Mouse (Mus musculus) forebrain, postnatal 0 days (tissue): ENCODE measurements around the gene Hoxc8. TPM values are rescaled to one million over a fixed set of nuclear protein-coding genes. Genes with fewer than 3 reads are reported as not detected.

Experiments
- ATAC-seq: fragments of 200-750 bp; cut with Nextera tagmentation; 2 replicates; pipeline ENCODE4 v1.8.0; 2017; ENCODE audit warnings: mild to moderate bottlenecking, moderate library complexity
- DNase-seq: peaks from one replicate; pipeline ENCODE4 v3.0.0-alpha.2; 2015
- H3K27ac ChIP-seq: fragments of 300-500 bp; sonication (generic); 2 replicates; pipeline ENCODE4 v1.5.1; 2014; ENCODE audit warnings: low read depth, mild to moderate bottlenecking, antibody characterized with exemption, low read length, moderate library complexity, mixed read lengths
- H3K27me3 ChIP-seq: fragments of 300-500 bp; sonication (generic); 2 replicates; pipeline ENCODE4 v1.6.1; 2014; ENCODE audit warnings: mild to moderate bottlenecking, low read length, mixed read lengths; ENCODE audit not compliant: insufficient read depth
- H3K36me3 ChIP-seq: fragments of 300-500 bp; sonication (generic); 2 replicates; pipeline ENCODE4 v1.6.1; 2014; ENCODE audit warnings: mild to moderate bottlenecking, moderate library complexity; ENCODE audit not compliant: insufficient read depth
- H3K4me1 ChIP-seq: fragments of 300-500 bp; sonication (generic); 2 replicates; pipeline ENCODE4 v1.6.1; 2014; ENCODE audit warnings: antibody characterized with exemption; ENCODE audit not compliant: insufficient read depth
- H3K4me2 ChIP-seq: fragments of 300-500 bp; sonication (generic); 2 replicates; pipeline ENCODE4 v1.6.1; 2014; ENCODE audit warnings: low read depth, mild to moderate bottlenecking, moderate library complexity
- H3K4me3 ChIP-seq: fragments of 300-500 bp; sonication (generic); 2 replicates; pipeline ENCODE4 v1.5.1; 2014; ENCODE audit warnings: low read depth, low read length, mixed read lengths
- H3K9ac ChIP-seq: fragments of 300-500 bp; sonication (generic); 2 replicates; pipeline ENCODE4 v1.6.1; 2014; ENCODE audit warnings: mild to moderate bottlenecking
- H3K9me3 ChIP-seq: fragments of 300-500 bp; sonication (generic); 2 replicates; pipeline ENCODE4 v1.6.1; 2016; ENCODE audit warnings: low read length
- CTCF ChIP-seq: sonication (generic); IDR thresholded peaks from 2 replicates; pipeline ENCODE4 v1.5.1; 2016; ENCODE audit warnings: antibody characterized with exemption, control low read depth, low read depth
- WGBS: fragments of 180-500 bp; shearing (Covaris S2); extraction: QIAGEN DNeasy Blood & Tissue Kit; methylation state at CpG from one replicate; pipeline ENCODE4 v1.1.7; 2014; 5-methylcytosine and 5-hydroxymethylcytosine counted together
- microRNA counts: library from miRNA; unstranded; fragments of <30 nt; microRNA quantifications from one replicate; lab custom pipeline; 2015
- microRNA-seq, 2 experiments: library from miRNA; unstranded; fragments of <30 nt; microRNA quantifications; one replicate each; pipeline ENCODE4; 2016
- polyA plus RNA-seq: library from polyadenylated mRNA; unstranded; fragments of >200 nt; fragmentation: Nextera tagmentation; extraction: Ambion mirVana; gene quantifications from 2 replicates; pipeline ENCODE4 v1.2.1, GENCODE M21; 2015
- total RNA-seq: library from RNA; depleted of rRNA; stranded (reverse); fragments of >200 nt; gene quantifications from 2 replicates; pipeline ENCODE4 v1.2.3, GENCODE M21; 2014; rRNA removed

The Hoxc8 gene
- total and polyA plus RNA-seq, 2 experiments from 2014 or later, result not detected

- no peak for ATAC-seq
- H3K4me3 ChIP-seq, result no peak overlapping the region
These were observed 45.1 kb downstream of the Hoxc8 start for GRCm38 (mm10) chr15:103035548-103035881.

GRCm38 (mm10) chr15:103037579-103037978 is 47.2 kb downstream of the Hoxc8 start:
- no peak for TF ChIP-seq CTCF
- H3K27me3 ChIP-seq, result peaks cover 99% of the 10 kb centered on the region
- H3K4me2 ChIP-seq, result no peak overlapping the region
- 26% methylated on average over 1 of the region's 1 CpGs for WGBS
- no peak for ATAC-seq
- no peak overlapping the region for H3K27ac ChIP-seq
- no peak overlapping the region for H3K9ac ChIP-seq
- H3K4me1 ChIP-seq, result no peaks in the 10 kb centered on the region
- H3K9me3 ChIP-seq, result no peaks in the 10 kb centered on the region
- no peaks in the 10 kb centered on the region for H3K36me3 ChIP-seq
- DNase-seq, result no peak
- no peak overlapping the region for H3K4me3 ChIP-seq

More at GRCm38 (mm10) chr15:103035548-103035881, 45.1 kb downstream of the Hoxc8 start:
- Histone ChIP-seq H3K27me3 (peaks cover 98% of the 10 kb centered on the region), H3K9me3 (no peaks in the 10 kb centered on the region), H3K9ac (no peak overlapping the region), H3K27ac (no peak overlapping the region), H3K4me2 (no peak overlapping the region), H3K4me1 (no peaks in the 10 kb centered on the region), H3K36me3 (no peaks in the 10 kb centered on the region)
- TF ChIP-seq CTCF, result no peak
- 1% methylated on average over 14 of the region's 14 CpGs for WGBS
- no peak for DNase-seq

- H3K4me2 ChIP-seq, result no peak overlapping the region
- no peak for TF ChIP-seq CTCF
- no peaks in the 10 kb centered on the region for H3K9me3 ChIP-seq
- H3K27ac ChIP-seq, result no peak overlapping the region
- no peaks in the 10 kb centered on the region for H3K36me3 ChIP-seq
- H3K4me1 ChIP-seq, result no peaks in the 10 kb centered on the region
- no peak for DNase-seq
- H3K9ac ChIP-seq, result no peak overlapping the region
- WGBS, result 7% methylated on average over 10 of the region's 10 CpGs
- no peak overlapping the region for H3K4me3 ChIP-seq
- H3K27me3 ChIP-seq, result peaks cover 99% of the 10 kb centered on the region
- ATAC-seq, result no peak
These were observed 48.5 kb downstream of the Hoxc8 start for GRCm38 (mm10) chr15:103038701-103039480.

GRCm38 (mm10) chr15:103039609-103040008 is 49.2 kb downstream of the Hoxc8 start:
- 2% methylated on average over 3 of the region's 3 CpGs for WGBS
- H3K36me3 ChIP-seq, result no peaks in the 10 kb centered on the region
- H3K27me3 ChIP-seq, result peaks cover 99% of the 10 kb centered on the region
- H3K4me2 ChIP-seq, result no peak overlapping the region
- H3K9ac ChIP-seq, result no peak overlapping the region
- no peak for TF ChIP-seq CTCF
- no peak overlapping the region for H3K4me3 ChIP-seq
- no peaks in the 10 kb centered on the region for H3K9me3 ChIP-seq
- H3K4me1 ChIP-seq, result no peaks in the 10 kb centered on the region
- DNase-seq (no peak), ATAC-seq (no peak)
- H3K27ac ChIP-seq, result no peak overlapping the region

- H3K36me3 ChIP-seq, result no peaks in the 10 kb centered on the region
- 2% methylated on average over 12 of the region's 12 CpGs for WGBS
- H3K9me3 ChIP-seq, result no peaks in the 10 kb centered on the region
- H3K4me2 ChIP-seq, result no peak overlapping the region
- H3K27me3 ChIP-seq, result peaks cover 99% of the 10 kb centered on the region
- no peaks in the 10 kb centered on the region for H3K4me1 ChIP-seq
- ATAC-seq, result no peak
- no peak overlapping the region for H3K9ac ChIP-seq
- H3K4me3 ChIP-seq, result no peak overlapping the region
- no peak overlapping the region for H3K27ac ChIP-seq
- no peak for TF ChIP-seq CTCF
- no peak for DNase-seq
These were observed 50.2 kb downstream of the Hoxc8 start for GRCm38 (mm10) chr15:103040601-103041000.

GRCm38 (mm10) chr15:103041613-103042012 is 51.2 kb downstream of the Hoxc8 start:
- 9% methylated on average over 5 of the region's 5 CpGs for WGBS
- TF ChIP-seq CTCF, result no peak
- no peak for ATAC-seq
- H3K9ac ChIP-seq, result no peak overlapping the region
- H3K27ac ChIP-seq, result no peak overlapping the region
- H3K36me3 ChIP-seq, result no peaks in the 10 kb centered on the region
- no peaks in the 10 kb centered on the region for H3K9me3 ChIP-seq
- H3K4me1 ChIP-seq, result no peaks in the 10 kb centered on the region
- no peak overlapping the region for H3K4me3 ChIP-seq
- DNase-seq, result no peak
- peaks cover 98% of the 10 kb centered on the region for H3K27me3 ChIP-seq
- H3K4me2 ChIP-seq, result no peak overlapping the region

- TF ChIP-seq CTCF, result no peak
- ATAC-seq, result no peak
- 0% methylated on average over 1 of the region's 1 CpGs for WGBS
- H3K9me3 ChIP-seq, result no peaks in the 10 kb centered on the region
- H3K9ac ChIP-seq, result no peak overlapping the region
- H3K36me3 ChIP-seq, result no peaks in the 10 kb centered on the region
- no peak overlapping the region for H3K4me3 ChIP-seq
- H3K4me1 ChIP-seq, result no peaks in the 10 kb centered on the region
- H3K4me2 ChIP-seq, result no peak overlapping the region
- no peak for DNase-seq
- peaks cover 96% of the 10 kb centered on the region for H3K27me3 ChIP-seq
- no peak overlapping the region for H3K27ac ChIP-seq
These were observed 51.8 kb downstream of the Hoxc8 start for GRCm38 (mm10) chr15:103042209-103042608.

MicroRNAs encoded within 50 kb of the gene (microRNA counts, 519-probe panel; counts per million panel counts)
- microRNA mmu-miR-615-3p (lab: Ali Mortazavi, UCI) (not detected), microRNA mmu-miR-615-5p (lab: Ali Mortazavi, UCI) (not detected)

Small RNA genes within 50 kb of the gene (microRNA-seq; reads per million reads assigned to microRNA genes)
- gene Mir196a-2 (0 to 1.7 reads per million in 2 experiments), gene Mir615 (4.3 to 7.0 reads per million in 2 experiments)

Other genes with a start within 250 kb of the Hoxc8 start
- gene Hoxc13, start 69.5 kb upstream of the Hoxc8 start, total RNA-seq, result not detected in 2 replicates
- gene Hoxc13, start 69.5 kb upstream of the Hoxc8 start, polyA plus RNA-seq, result not detected in 2 replicates
- gene Hoxc12, start 53.9 kb upstream of the Hoxc8 start, total RNA-seq, result not detected in 2 replicates
- not detected in 2 replicates for gene Hoxc12, start 53.9 kb upstream of the Hoxc8 start, polyA plus RNA-seq
- not detected in 2 replicates for gene Hoxc11, start 36.2 kb upstream of the Hoxc8 start, total RNA-seq
- not detected in 2 replicates for gene Hoxc11, start 36.2 kb upstream of the Hoxc8 start, polyA plus RNA-seq
- gene Hoxc10, start 23.8 kb upstream of the Hoxc8 start, total RNA-seq, result not detected in 2 replicates
- not detected in 2 replicates for gene Hoxc10, start 23.8 kb upstream of the Hoxc8 start, polyA plus RNA-seq
- not detected in 2 replicates for gene Hoxc5, start 23.2 kb upstream of the Hoxc8 start, total RNA-seq
- not detected in 2 replicates for gene Hoxc5, start 23.2 kb upstream of the Hoxc8 start, polyA plus RNA-seq
- gene Hoxc9, start 14.2 kb upstream of the Hoxc8 start, total RNA-seq, result not detected in 2 replicates
- not detected in 2 replicates for gene Hoxc9, start 14.2 kb upstream of the Hoxc8 start, polyA plus RNA-seq
- not detected in 2 replicates for gene Hoxc6, start 7.7 kb downstream of the Hoxc8 start, total RNA-seq
- gene Hoxc6, start 7.7 kb downstream of the Hoxc8 start, polyA plus RNA-seq, result not detected in 2 replicates
- not detected in 2 replicates for gene Hoxc4, start 28.3 kb downstream of the Hoxc8 start, total RNA-seq
- gene Hoxc4, start 28.3 kb downstream of the Hoxc8 start, polyA plus RNA-seq, result not detected in 2 replicates
- 34.0 and 34.4 TPM in 2 replicates for gene Smug1, start 176.5 kb downstream of the Hoxc8 start, total RNA-seq
- gene Smug1, start 176.5 kb downstream of the Hoxc8 start, polyA plus RNA-seq, result 14.6 and 18.5 TPM in 2 replicates
- gene Cbx5, start 249.2 kb downstream of the Hoxc8 start, total RNA-seq, result 139 and 181 TPM in 2 replicates
- gene Cbx5, start 249.2 kb downstream of the Hoxc8 start, polyA plus RNA-seq, result 74.1 and 90.4 TPM in 2 replicates
- 205 and 270 TPM in 2 replicates for gene Hnrnpa1, start 249.8 kb downstream of the Hoxc8 start, total RNA-seq
- gene Hnrnpa1, start 249.8 kb downstream of the Hoxc8 start, polyA plus RNA-seq, result 653 and 670 TPM in 2 replicates